Mouse (Mus musculus) left cerebral cortex, adult 9 months (tissue): ENCODE data around the gene Alkal2.

Experiments
- DNase-seq, 2 experiments: peaks; one replicate each; pipeline ENCODE4 v3.0.0; 2022; ENCODE audit warnings: low spot score in 2 of 2

The Alkal2 gene

DNA sequence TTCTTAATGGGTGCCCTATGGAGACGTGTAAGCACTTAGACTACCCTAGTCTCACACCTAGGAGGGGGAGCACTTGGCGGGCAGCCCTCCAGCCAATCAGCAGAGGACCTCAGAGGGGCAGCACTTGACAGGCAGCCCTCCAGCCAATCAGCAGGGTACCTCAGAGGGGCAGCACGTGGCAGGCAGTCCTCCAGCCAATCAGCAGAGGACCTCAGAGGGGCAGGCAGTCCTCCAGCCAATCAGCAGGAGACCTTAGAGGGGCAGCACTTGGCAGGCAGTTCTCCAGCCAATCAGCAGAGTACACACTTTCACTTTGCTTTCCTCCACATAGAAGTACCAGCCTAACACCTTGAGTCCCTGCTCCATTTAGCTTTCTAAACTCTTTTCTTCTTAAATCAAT lies 38.3 kb downstream of the Alkal2 start:
- no peak for DNase-seq

GRCm38 (mm10) chr12:30928182-30928581 lies 44.1 kb downstream of the Alkal2 start:
- DNase-seq = no peak

- no peak for DNase-seq
Measured at GRCm38 (mm10) chr12:30933299-30933698, 49.2 kb downstream of the Alkal2 start.

GRCm38 (mm10) chr12:30936899-30937298 lies 52.8 kb downstream of the Alkal2 start:
- DNase-seq = no peak
